Mouse (Mus musculus) skeletal muscle tissue, adult 2 months (tissue): ENCODE data around the gene Slc10a2.
"Not testable (repeated sequence)": the region's sequence is repeated elsewhere in the genome, so short reads cannot be mapped to it uniquely, and the experiment has no call there.

Experiments
- DNase-seq: peaks from one replicate; pipeline ENCODE4 v3.0.0-alpha.2; 2012; ENCODE audit warnings: low read depth, low spot score

Gene Slc10a2

GRCm38 (mm10) chr8:5105186-5105585 is at the start of gene Slc10a2:
Slc10a2 (minus strand) TSS chr8:5105351.
- DNase-seq, result no peak

GRCm38 (mm10) chr8:5129322-5129829 is 24.2 kb upstream of the Slc10a2 start:
- no peak for DNase-seq

- no peak for DNase-seq
Observed at GRCm38 (mm10) chr8:5106855-5107254, 1.7 kb upstream of the Slc10a2 start.

- DNase-seq, result no peak
Observed at GRCm38 (mm10) chr8:5095392-5095791, 9.8 kb downstream of the Slc10a2 start.

GRCm38 (mm10) chr8:5093991-5094390 is 11.2 kb downstream of the Slc10a2 start:
- DNase-seq, result not testable (repeated sequence)

DNA sequence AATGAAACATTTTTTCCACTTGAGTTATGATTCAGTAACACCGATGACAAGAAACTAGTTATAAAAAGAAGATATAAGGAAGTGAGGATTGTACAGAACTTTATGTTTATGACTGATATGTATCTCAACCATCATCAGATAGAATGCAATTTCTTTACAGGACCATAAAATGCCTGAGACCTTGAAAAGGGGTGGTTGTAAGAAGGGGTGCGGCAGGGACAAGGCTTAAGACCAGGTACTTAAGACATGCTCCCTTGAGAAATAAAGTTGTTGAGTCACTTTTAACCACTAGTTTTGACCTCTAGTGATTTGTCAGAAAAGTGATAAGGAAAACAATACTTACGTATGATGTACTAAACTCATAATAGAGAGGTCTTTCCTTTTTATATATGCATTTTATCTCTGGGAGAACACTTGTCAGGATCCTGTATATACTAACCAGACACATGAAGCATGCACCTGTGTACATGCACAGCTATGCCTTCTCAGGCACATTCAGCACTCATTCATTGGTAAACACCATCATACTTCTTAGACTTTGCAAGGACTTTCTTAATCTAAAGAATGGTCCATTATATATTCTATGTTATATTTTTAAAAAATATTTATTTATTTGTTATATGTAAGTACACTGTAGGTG is 31.4 kb downstream of the Slc10a2 start:
- DNase-seq, result no peak

- no peak for DNase-seq
Observed at GRCm38 (mm10) chr8:5058888-5059287, 46.3 kb downstream of the Slc10a2 start.

DNA sequence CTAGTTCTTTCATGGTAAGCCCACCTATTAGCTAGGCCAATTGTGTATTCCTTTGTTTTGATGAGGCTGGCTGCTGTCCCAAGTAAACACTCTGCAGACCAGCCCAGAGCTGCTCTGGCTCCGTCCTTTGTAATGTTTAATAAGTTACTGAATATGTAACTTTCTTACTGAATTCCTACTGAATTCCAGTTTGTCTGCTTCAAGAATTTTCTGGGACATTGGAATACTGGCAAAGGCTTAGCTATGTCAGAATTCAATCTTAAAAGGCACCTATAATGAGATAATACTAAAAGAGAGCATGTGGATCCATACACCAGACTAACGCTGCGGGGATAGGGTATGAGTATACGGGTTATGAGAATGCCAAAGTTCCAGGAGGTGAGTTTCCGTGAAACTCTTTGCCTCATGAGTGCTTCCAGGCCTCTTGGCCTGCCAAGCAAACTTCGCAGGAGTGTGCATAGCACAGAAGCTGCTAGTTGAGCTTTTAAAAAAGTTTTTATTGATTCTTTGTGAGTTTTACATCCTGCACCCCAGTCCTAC is 60.7 kb downstream of the Slc10a2 start:
- DNase-seq, result not testable (repeated sequence)

DNA sequence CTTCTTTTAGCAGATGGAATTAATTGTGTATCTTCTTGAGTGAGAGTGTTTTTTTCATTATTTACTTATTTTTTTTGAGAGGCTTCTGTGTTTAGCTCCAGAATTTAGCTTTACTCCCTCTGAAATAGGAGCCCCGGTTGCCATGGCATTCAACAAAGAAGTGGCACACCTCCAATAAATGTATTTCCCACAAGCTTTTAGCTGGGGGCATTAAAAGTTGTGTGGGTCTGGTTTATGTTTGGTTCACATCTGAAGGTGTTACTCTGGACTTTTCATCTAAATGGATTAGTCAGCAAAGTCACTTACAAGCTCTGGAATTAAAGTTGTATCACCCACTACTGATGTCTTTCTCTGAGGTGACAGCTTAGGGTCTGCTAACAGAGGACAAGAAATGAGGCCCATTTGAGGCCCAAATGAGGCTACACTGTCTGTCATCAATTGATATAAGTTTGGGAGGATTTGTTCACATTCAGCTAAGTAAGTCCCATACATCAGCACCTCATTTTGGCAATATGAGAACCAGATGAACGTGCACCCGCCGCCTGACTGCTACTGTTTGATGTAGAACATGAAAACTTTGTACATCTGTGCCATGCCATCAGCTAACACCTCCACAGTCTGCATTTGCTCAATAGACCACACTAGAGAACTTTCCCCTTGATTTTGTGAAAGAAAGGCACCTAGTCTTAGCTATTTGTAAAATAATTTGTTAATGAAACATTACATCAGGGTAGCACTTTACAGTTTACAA is 66.2 kb downstream of the Slc10a2 start:
- no peak for DNase-seq
